Mouse (Mus musculus): ENCODE measurements at regions not wholly inside any gene's neighbourhood (a gene's known extent, or its start where the extent isn't known, plus 50 kb on each side); places are given as distances from the start of the nearest gene placed in this dataset.

- no peaks in the 10 kb centered on the region for H3K36me3 ChIP-seq
- 15% methylated on average over 2 of the region's 2 CpGs for WGBS
- H3K9me3 ChIP-seq: no peaks in the 10 kb centered on the region
- ATAC-seq (ENCODE audit: low read depth): no peak
- no peak overlapping the region for H3K9ac ChIP-seq
- peaks cover 13% of the 10 kb centered on the region for H3K4me1 ChIP-seq (replicated peaks)
- H3K4me3 ChIP-seq: no peak overlapping the region
- H3K27me3 ChIP-seq: no peaks in the 10 kb centered on the region
- H3K4me2 ChIP-seq: no peak overlapping the region
- no peak overlapping the region for H3K27ac ChIP-seq (replicated peaks)
Measured at GRCm38 (mm10) chr16:92927662-92928061, 101.7 kb upstream of the Runx1 start.

- H3K4me3 ChIP-seq: no peak overlapping the region
- no peaks in the 10 kb centered on the region for H3K36me3 ChIP-seq
- no peak overlapping the region for H3K9ac ChIP-seq
- no peak overlapping the region for H3K4me2 ChIP-seq
- ATAC-seq (ENCODE audit: low read depth): no peak
- H3K9me3 ChIP-seq: no peaks in the 10 kb centered on the region
- 89% methylated on average over 5 of the region's 5 CpGs for WGBS
- peaks cover 13% of the 10 kb centered on the region for H3K4me1 ChIP-seq (replicated peaks)
- H3K27ac ChIP-seq (replicated peaks): no peak overlapping the region
- H3K27me3 ChIP-seq: no peaks in the 10 kb centered on the region
Measured at GRCm38 (mm10) chr16:92926853-92927252, 100.9 kb upstream of the Runx1 start.

- Histone ChIP-seq H3K4me2 (no peak overlapping the region), H3K9ac (no peak overlapping the region), H3K9me3 (no peaks in the 10 kb centered on the region), H3K36me3 (no peaks in the 10 kb centered on the region), H3K4me1 (replicated peaks) (no peaks in the 10 kb centered on the region), H3K27me3 (no peaks in the 10 kb centered on the region), H3K27ac (replicated peaks) (no peak overlapping the region), H3K4me3 (no peak overlapping the region)
- WGBS: 91% methylated on average over 4 of the region's 4 CpGs
- no peak for ATAC-seq (ENCODE audit: low read depth)
Measured at GRCm38 (mm10) chr16:92920947-92921346, 95.0 kb upstream of the Runx1 start.

GRCm38 (mm10) chr16:92917356-92917755 is 91.4 kb upstream of the Runx1 start:
- H3K9ac ChIP-seq: no peak overlapping the region
- no peak overlapping the region for H3K27ac ChIP-seq (replicated peaks)
- H3K4me1 ChIP-seq (replicated peaks): no peaks in the 10 kb centered on the region
- 86% methylated on average over 2 of the region's 2 CpGs for WGBS
- ATAC-seq (ENCODE audit: low read depth): no peak
- no peaks in the 10 kb centered on the region for H3K27me3 ChIP-seq
- no peak overlapping the region for H3K4me3 ChIP-seq
- H3K36me3 ChIP-seq: no peaks in the 10 kb centered on the region
- no peak overlapping the region for H3K4me2 ChIP-seq
- no peaks in the 10 kb centered on the region for H3K9me3 ChIP-seq

GRCm38 (mm10) chr16:92915651-92916050 is 89.7 kb upstream of the Runx1 start:
- no peak for ATAC-seq (ENCODE audit: low read depth)
- H3K9ac ChIP-seq: no peak overlapping the region
- H3K36me3 ChIP-seq: no peaks in the 10 kb centered on the region
- H3K9me3 ChIP-seq: no peaks in the 10 kb centered on the region
- no peak overlapping the region for H3K27ac ChIP-seq (replicated peaks)
- H3K27me3 ChIP-seq: no peaks in the 10 kb centered on the region
- H3K4me3 ChIP-seq: no peak overlapping the region
- H3K4me2 ChIP-seq: no peak overlapping the region
- no peaks in the 10 kb centered on the region for H3K4me1 ChIP-seq (replicated peaks)
- WGBS: 76% methylated on average over 6 of the region's 6 CpGs

- no peaks in the 10 kb centered on the region for H3K9me3 ChIP-seq
- no peak overlapping the region for H3K27ac ChIP-seq (replicated peaks)
- no peak for ATAC-seq (ENCODE audit: low read depth)
- H3K4me3 ChIP-seq: no peak overlapping the region
- H3K4me2 ChIP-seq: no peak overlapping the region
- H3K36me3 ChIP-seq: no peaks in the 10 kb centered on the region
- 88% methylated on average over 4 of the region's 4 CpGs for WGBS
- H3K4me1 ChIP-seq (replicated peaks): 0 out of 2 replicates have a peak, but pooled peaks cover 4% of the 10 kb centered on the region
- H3K9ac ChIP-seq: no peak overlapping the region
- no peaks in the 10 kb centered on the region for H3K27me3 ChIP-seq
Measured at GRCm38 (mm10) chr16:92906873-92907272, 80.9 kb upstream of the Runx1 start.

- H3K36me3 ChIP-seq: no peaks in the 10 kb centered on the region
- no peaks in the 10 kb centered on the region for H3K27me3 ChIP-seq
- no peak for ATAC-seq (ENCODE audit: low read depth)
- no peaks in the 10 kb centered on the region for H3K9me3 ChIP-seq
- 90% methylated on average over 6 of the region's 6 CpGs for WGBS
- no peak overlapping the region for H3K4me2 ChIP-seq
- H3K4me3 ChIP-seq: no peak overlapping the region
- H3K27ac ChIP-seq (replicated peaks): no peak overlapping the region
- H3K9ac ChIP-seq: no peak overlapping the region
- 0 out of 2 replicates have a peak, but pooled peaks cover 4% of the 10 kb centered on the region for H3K4me1 ChIP-seq (replicated peaks)
Measured at GRCm38 (mm10) chr16:92905626-92906025, 79.7 kb upstream of the Runx1 start.

GRCm38 (mm10) chr16:92903892-92904473 is 78.0 kb upstream of the Runx1 start:
- Histone ChIP-seq H3K36me3 (no peaks in the 10 kb centered on the region), H3K9me3 (no peaks in the 10 kb centered on the region), H3K4me2 (no peak overlapping the region), H3K9ac (no peak overlapping the region), H3K4me1 (replicated peaks) (0 out of 2 replicates have a peak, but pooled peaks cover 4% of the 10 kb centered on the region), H3K4me3 (no peak overlapping the region), H3K27me3 (no peaks in the 10 kb centered on the region), H3K27ac (replicated peaks) (no peak overlapping the region)
- no peak for ATAC-seq (ENCODE audit: low read depth)
- 75% methylated on average over 9 of the region's 9 CpGs for WGBS

- Histone ChIP-seq H3K4me3 (no peak overlapping the region), H3K36me3 (no peaks in the 10 kb centered on the region), H3K27ac (replicated peaks) (no peak overlapping the region), H3K9me3 (no peaks in the 10 kb centered on the region), H3K4me1 (replicated peaks) (0 out of 2 replicates have a peak, but pooled peaks cover 4% of the 10 kb centered on the region), H3K4me2 (no peak overlapping the region), H3K27me3 (no peaks in the 10 kb centered on the region), H3K9ac (no peak overlapping the region)
- whole genome bisulfite sequencing: 84% methylated on average over 7 of the region's 7 CpGs
- ATAC-seq (ENCODE audit: low read depth): no peak
Measured at GRCm38 (mm10) chr16:92903486-92903885, 77.5 kb upstream of the Runx1 start.

GRCm38 (mm10) chr16:92899704-92900103 is 73.8 kb upstream of the Runx1 start:
- Histone ChIP-seq H3K36me3 (no peaks in the 10 kb centered on the region), H3K27me3 (no peaks in the 10 kb centered on the region), H3K4me2 (no peak overlapping the region), H3K9ac (no peak overlapping the region), H3K27ac (replicated peaks) (no peak overlapping the region), H3K4me1 (replicated peaks) (no peaks in the 10 kb centered on the region), H3K4me3 (no peak overlapping the region), H3K9me3 (no peaks in the 10 kb centered on the region)
- no peak for ATAC-seq (ENCODE audit: low read depth)
- 75% methylated on average over 1 of the region's 1 CpGs for WGBS

- Histone ChIP-seq H3K27me3 (no peaks in the 10 kb centered on the region), H3K4me3 (no peak overlapping the region), H3K9me3 (no peaks in the 10 kb centered on the region), H3K36me3 (no peaks in the 10 kb centered on the region), H3K4me2 (no peak overlapping the region), H3K27ac (replicated peaks) (no peak overlapping the region), H3K9ac (no peak overlapping the region), H3K4me1 (replicated peaks) (no peaks in the 10 kb centered on the region)
- ATAC-seq (ENCODE audit: low read depth): no peak
- WGBS: 77% methylated on average over 2 of the region's 2 CpGs
Measured at GRCm38 (mm10) chr16:92891741-92892140, 65.8 kb upstream of the Runx1 start.

- 82% methylated on average over 3 of the region's 3 CpGs for WGBS
- no peak for ATAC-seq (ENCODE audit: low read depth)
- no peaks in the 10 kb centered on the region for H3K9me3 ChIP-seq
Measured at GRCm38 (mm10) chr16:92890713-92891112, 64.8 kb upstream of the Runx1 start.

GRCm38 (mm10) chr16:92889537-92889936 is 63.6 kb upstream of the Runx1 start:
- H3K4me3 ChIP-seq: no peak overlapping the region
- no peak overlapping the region for H3K9ac ChIP-seq
- WGBS: 88% methylated on average over 10 of the region's 10 CpGs
- H3K9me3 ChIP-seq: no peaks in the 10 kb centered on the region
- H3K27me3 ChIP-seq: no peaks in the 10 kb centered on the region
- ATAC-seq (ENCODE audit: low read depth): no peak
- H3K27ac ChIP-seq (replicated peaks): no peak overlapping the region
- H3K36me3 ChIP-seq: no peaks in the 10 kb centered on the region
- no peak overlapping the region for H3K4me2 ChIP-seq
- H3K4me1 ChIP-seq (replicated peaks): no peaks in the 10 kb centered on the region

More at GRCm38 (mm10) chr16:92890713-92891112, 64.8 kb upstream of the Runx1 start:
- no peak overlapping the region for H3K27ac ChIP-seq (replicated peaks)
- no peak overlapping the region for H3K9ac ChIP-seq
- no peaks in the 10 kb centered on the region for H3K36me3 ChIP-seq
- H3K4me2 ChIP-seq: no peak overlapping the region
- no peaks in the 10 kb centered on the region for H3K4me1 ChIP-seq (replicated peaks)
- H3K27me3 ChIP-seq: no peaks in the 10 kb centered on the region
- no peak overlapping the region for H3K4me3 ChIP-seq

Data from neural tube, embryonic 13.5 days (tissue).